Mouse (Mus musculus) MEL (cell line): ENCODE measurements at regions not wholly inside any gene's neighbourhood (a gene's known extent, or its start where the extent isn't known, plus 50 kb on each side); places are given as distances from the start of the nearest gene placed in this dataset.

Experiments used
- DNase-seq: peaks from one replicate; pipeline ENCODE4 v3.0.0; 2011; ENCODE audit warnings: low read depth, low spot score
- H3K27ac ChIP-seq: 2 replicates; pipeline ENCODE4 v1.5.1; 2012; ENCODE audit warnings: low read depth, mild to moderate bottlenecking, control low read depth, low read length, moderate library complexity; ENCODE audit not compliant: control insufficient read depth
- H3K27me3 ChIP-seq, 2 experiments: fragments of 150-350 bp in 1 of 2; sonication (generic) in 1 of 2; 2 replicates each; pipeline ENCODE4 v1.6.1; 2012; ENCODE audit warnings: low read length in 2 of 2, mild to moderate bottlenecking in 2 of 2, improper control_type of control experiment in 1 of 2, moderate library complexity in 1 of 2; ENCODE audit not compliant: insufficient read depth in 2 of 2, control insufficient read depth in 1 of 2
- H3K36me3 ChIP-seq, 2 experiments: 2 replicates each; pipeline ENCODE4 v1.6.1; 2012 to 2014; ENCODE audit warnings: low read length in 2 of 2, improper control_type of control experiment in 1 of 2, inconsistent platforms in 1 of 2, mild to moderate bottlenecking in 1 of 2; ENCODE audit not compliant: insufficient read depth in 2 of 2, control insufficient read depth in 1 of 2
- H3K4me1 ChIP-seq, 2 experiments: fragments of 150-350 bp in 1 of 2; sonication (generic) in 1 of 2; 2 replicates each; pipeline ENCODE4 v1.6.1; 2012; ENCODE audit warnings: low read length in 2 of 2, improper control_type of control experiment in 1 of 2, mild to moderate bottlenecking in 1 of 2; ENCODE audit not compliant: insufficient read depth in 2 of 2, control insufficient read depth in 1 of 2
- H3K4me3 ChIP-seq, 2 experiments: fragments of 150-350 bp in 1 of 2; sonication (generic) in 1 of 2; 2 replicates each; pipeline ENCODE4 v1.5.1; 2012; ENCODE audit warnings: low read depth in 2 of 2, low read length in 2 of 2, mild to moderate bottlenecking in 2 of 2, moderate library complexity in 2 of 2, control low read depth in 1 of 2, improper control_type of control experiment in 1 of 2; ENCODE audit not compliant: control insufficient read depth in 1 of 2, insufficient read depth in 1 of 2
- H3K79me2 ChIP-seq: 2 replicates; pipeline ENCODE4 v1.6.1; 2012; ENCODE audit warnings: mild to moderate bottlenecking, low read length, moderate library complexity; ENCODE audit not compliant: control insufficient read depth, poor library complexity, insufficient read depth
- H3K9ac ChIP-seq: 2 replicates; pipeline ENCODE4 v1.6.1; 2012; ENCODE audit warnings: low read depth, mild to moderate bottlenecking, control low read depth, low read length, moderate library complexity; ENCODE audit not compliant: control insufficient read depth, poor library complexity, severe bottlenecking
- H3K9me3 ChIP-seq: fragments of 150-350 bp; sonication (generic); replicated peaks from 2 replicates; pipeline ENCODE4 v1.6.1; 2012; ENCODE audit warnings: mild to moderate bottlenecking, low read length, improper control_type of control experiment, moderate library complexity; ENCODE audit not compliant: insufficient read depth
- BHLHE40 ChIP-seq: IDR thresholded peaks from 2 replicates; pipeline ENCODE4 v1.6.1; 2012; ENCODE audit warnings: low read depth, mild to moderate bottlenecking, inconsistent platforms, low read length, improper control_type of control experiment, borderline replicate concordance
- CHD1 ChIP-seq: IDR thresholded peaks from 2 replicates; pipeline ENCODE4 v1.6.1; 2012; ENCODE audit warnings: low read depth, mild to moderate bottlenecking, inconsistent platforms, low read length, improper control_type of control experiment
- CTCF ChIP-seq, 3 experiments: IDR thresholded peaks in 2 of 3; conservative IDR thresholded peaks in 1 of 3; 2 replicates each; pipeline ENCODE4 v1.5.1; 2011 to 2012; ENCODE audit warnings: low read length in 3 of 3, low read depth in 2 of 3, mild to moderate bottlenecking in 2 of 3, improper control_type of control experiment in 1 of 3, inconsistent platforms in 1 of 3, mixed read lengths in 1 of 3, moderate library complexity in 1 of 3; ENCODE audit not compliant: control insufficient read depth in 1 of 3, insufficient read depth in 1 of 3, poor library complexity in 1 of 3, severe bottlenecking in 1 of 3
- ELF1 ChIP-seq: IDR thresholded peaks from 2 replicates; pipeline ENCODE4 v1.6.1; 2014; ENCODE audit warnings: low read depth, mild to moderate bottlenecking, inconsistent platforms, low read length, improper control_type of control experiment, moderate library complexity
- ETS1 ChIP-seq: IDR thresholded peaks from 2 replicates; pipeline ENCODE4 v1.6.1; 2012; ENCODE audit warnings: low read depth, mild to moderate bottlenecking, inconsistent platforms, low read length, improper control_type of control experiment, moderate library complexity
- GATA1 ChIP-seq: IDR thresholded peaks from 2 replicates; pipeline ENCODE4 v1.6.1; 2011; ENCODE audit warnings: low read depth, low read length, improper control_type of control experiment
- HCFC1 ChIP-seq: IDR thresholded peaks from 2 replicates; pipeline ENCODE4 v1.6.1; 2012; ENCODE audit warnings: low read depth, mild to moderate bottlenecking, inconsistent platforms, low read length, improper control_type of control experiment, moderate library complexity
- JUND ChIP-seq: IDR thresholded peaks from 2 replicates; pipeline ENCODE4 v1.6.1; 2011; ENCODE audit warnings: low read depth, mild to moderate bottlenecking, improper control_type of control experiment, low read length
- KAT2A ChIP-seq: conservative IDR thresholded peaks from 2 replicates; pipeline ENCODE4 v1.6.1; 2012; ENCODE audit warnings: low read depth, low read length, improper control_type of control experiment, inconsistent platforms
- MAFK ChIP-seq: IDR thresholded peaks from 2 replicates; pipeline ENCODE4 v1.6.1; 2011; ENCODE audit warnings: low read depth, mild to moderate bottlenecking, low read length, improper control_type of control experiment, borderline replicate concordance
- MAZ ChIP-seq: IDR thresholded peaks from 2 replicates; pipeline ENCODE4 v1.6.1; 2012; ENCODE audit warnings: low read depth, mild to moderate bottlenecking, inconsistent platforms, low read length, improper control_type of control experiment
- MEF2A ChIP-seq: IDR thresholded peaks from 2 replicates; pipeline ENCODE4 v1.6.1; 2014; ENCODE audit warnings: low read depth, mild to moderate bottlenecking, inconsistent platforms, low read length, improper control_type of control experiment; ENCODE audit not compliant: poor library complexity, insufficient replicate concordance, severe bottlenecking; ENCODE audit errors: extremely low read depth
- MYC ChIP-seq: IDR thresholded peaks from 2 replicates; pipeline ENCODE4 v1.6.1; 2011; ENCODE audit warnings: low read depth, mild to moderate bottlenecking, low read length, improper control_type of control experiment, moderate library complexity
- NELFE ChIP-seq: IDR thresholded peaks from 2 replicates; pipeline ENCODE4 v1.6.1; 2011; ENCODE audit warnings: low read depth, low read length, improper control_type of control experiment
- NRF1 ChIP-seq: IDR thresholded peaks from 2 replicates; pipeline ENCODE4 v1.6.1; 2014; ENCODE audit warnings: low read depth, mild to moderate bottlenecking, inconsistent platforms, low read length, improper control_type of control experiment, moderate library complexity; ENCODE audit not compliant: poor library complexity, insufficient read depth, severe bottlenecking
- POLR2A ChIP-seq, 2 experiments: IDR thresholded peaks; 2 replicates each; pipeline ENCODE4 v1.6.1; 2011 to 2012; ENCODE audit warnings: low read length in 2 of 2, mild to moderate bottlenecking in 2 of 2, control low read depth in 1 of 2, improper control_type of control experiment in 1 of 2, low read depth in 1 of 2, moderate library complexity in 1 of 2; ENCODE audit not compliant: control insufficient read depth in 1 of 2, insufficient read depth in 1 of 2, poor library complexity in 1 of 2
- POLR2AphosphoS2 ChIP-seq: IDR thresholded peaks from 2 replicates; pipeline ENCODE4 v1.6.1; 2011; ENCODE audit warnings: low read length, improper control_type of control experiment
- POLR2AphosphoS5 ChIP-seq: IDR thresholded peaks from 2 replicates; pipeline ENCODE4 v1.6.1; 2012; ENCODE audit warnings: low read depth, borderline replicate concordance, mild to moderate bottlenecking, inconsistent platforms, low read length, moderate library complexity, mixed read lengths
- RCOR1 ChIP-seq: IDR thresholded peaks from 2 replicates; pipeline ENCODE4 v1.6.1; 2012; ENCODE audit warnings: low read depth, mild to moderate bottlenecking, inconsistent platforms, low read length, improper control_type of control experiment
- TAL1 ChIP-seq: IDR thresholded peaks from 2 replicates; pipeline ENCODE4 v1.6.1; 2012; ENCODE audit warnings: mild to moderate bottlenecking, inconsistent platforms, low read length, moderate library complexity, mixed read lengths
- TBP ChIP-seq: IDR thresholded peaks from 2 replicates; pipeline ENCODE4 v1.8.0; 2011; ENCODE audit warnings: low read depth, low read length, improper control_type of control experiment
- USF1 ChIP-seq: IDR thresholded peaks from 2 replicates; pipeline ENCODE4 v1.6.1; 2014; ENCODE audit warnings: low read depth, mild to moderate bottlenecking, inconsistent platforms, low read length, improper control_type of control experiment, moderate library complexity
- USF2 ChIP-seq, 2 experiments: IDR thresholded peaks; 2 replicates each; pipeline ENCODE4 v1.6.1; 2011 to 2012; ENCODE audit warnings: improper control_type of control experiment in 2 of 2, low read length in 2 of 2, borderline replicate concordance in 1 of 2, inconsistent platforms in 1 of 2, low read depth in 1 of 2, mild to moderate bottlenecking in 1 of 2; ENCODE audit not compliant: insufficient read depth in 1 of 2
- ZC3H11A ChIP-seq: IDR thresholded peaks from 2 replicates; pipeline ENCODE4 v1.6.1; 2012; ENCODE audit warnings: low read depth, mild to moderate bottlenecking, inconsistent platforms, low read length, improper control_type of control experiment
- ZMIZ1 ChIP-seq: IDR thresholded peaks from 2 replicates; pipeline ENCODE4 v1.6.1; 2012; ENCODE audit warnings: low read depth, mild to moderate bottlenecking, inconsistent platforms, low read length, improper control_type of control experiment, moderate library complexity

DNA sequence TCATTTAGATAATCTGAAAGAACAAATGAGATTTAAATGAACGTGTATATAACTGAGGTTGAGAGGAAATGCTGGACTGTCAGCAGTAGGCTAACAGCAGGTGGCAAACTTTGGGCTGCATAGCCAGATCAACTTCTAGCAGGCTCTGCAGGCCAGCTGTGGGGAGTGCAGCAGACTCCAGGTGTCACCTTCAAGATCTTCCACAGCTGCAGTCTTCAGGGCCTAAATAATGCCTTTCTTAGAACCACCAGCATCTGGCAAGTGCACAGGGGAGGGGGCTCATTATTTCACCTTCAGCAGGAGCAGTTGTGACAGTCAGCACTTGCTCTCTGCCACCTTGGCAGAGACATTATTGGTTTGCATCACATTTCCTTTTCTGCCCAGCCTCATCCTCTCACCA is 487.7 kb upstream of the Rag2 start:
- no peaks in the 10 kb centered on the region for H3K4me1 ChIP-seq
- H3K27ac ChIP-seq = no peak overlapping the region
- H3K27me3 ChIP-seq = no peaks in the 10 kb centered on the region
- no peaks in the 10 kb centered on the region for H3K9me3 ChIP-seq
- no peak overlapping the region for H3K4me3 ChIP-seq
- H3K9ac ChIP-seq = no peak overlapping the region
- no peaks in the 10 kb centered on the region for H3K79me2 ChIP-seq
- TF ChIP-seq MYC = no peak
- no peak for TF ChIP-seq GATA1
- TF ChIP-seq RCOR1 = no peak
- TF ChIP-seq HCFC1 = no peak
- no peak for TF ChIP-seq MEF2A
- TF ChIP-seq NRF1 = no peak
- TF ChIP-seq POLR2AphosphoS2 = no peak
- TF ChIP-seq MAZ = no peak
- no peak for TF ChIP-seq CHD1
- no peak for TF ChIP-seq NELFE
- no peak for TF ChIP-seq CTCF (IDR thresholded peaks at IDR 0.05 in 2 of 3, conservative IDR thresholded peaks at IDR 0.05 in 1 of 3; ENCODE audit: control insufficient read depth in 1 of 3, insufficient read depth in 1 of 3, low read depth in 2 of 3, low read length in 3 of 3, poor library complexity in 1 of 3, severe bottlenecking in 1 of 3)
- no peak for TF ChIP-seq ZC3H11A
- no peak for TF ChIP-seq ZMIZ1
- H3K36me3 ChIP-seq = no peaks in the 10 kb centered on the region
- no peak for DNase-seq

GRCm38 (mm10) chr2:101139931-101140330 is 484.6 kb upstream of the Rag2 start:
- H3K4me1 ChIP-seq = no peaks in the 10 kb centered on the region
- no peaks in the 10 kb centered on the region for H3K36me3 ChIP-seq
- no peak for DNase-seq
- TF ChIP-seq ETS1 = no peak
- H3K27me3 ChIP-seq = no peaks in the 10 kb centered on the region
- H3K79me2 ChIP-seq = no peaks in the 10 kb centered on the region
- H3K9ac ChIP-seq = no peak overlapping the region
- H3K4me3 ChIP-seq = no peak overlapping the region
- no peak overlapping the region for H3K27ac ChIP-seq
- no peaks in the 10 kb centered on the region for H3K9me3 ChIP-seq

DNA sequence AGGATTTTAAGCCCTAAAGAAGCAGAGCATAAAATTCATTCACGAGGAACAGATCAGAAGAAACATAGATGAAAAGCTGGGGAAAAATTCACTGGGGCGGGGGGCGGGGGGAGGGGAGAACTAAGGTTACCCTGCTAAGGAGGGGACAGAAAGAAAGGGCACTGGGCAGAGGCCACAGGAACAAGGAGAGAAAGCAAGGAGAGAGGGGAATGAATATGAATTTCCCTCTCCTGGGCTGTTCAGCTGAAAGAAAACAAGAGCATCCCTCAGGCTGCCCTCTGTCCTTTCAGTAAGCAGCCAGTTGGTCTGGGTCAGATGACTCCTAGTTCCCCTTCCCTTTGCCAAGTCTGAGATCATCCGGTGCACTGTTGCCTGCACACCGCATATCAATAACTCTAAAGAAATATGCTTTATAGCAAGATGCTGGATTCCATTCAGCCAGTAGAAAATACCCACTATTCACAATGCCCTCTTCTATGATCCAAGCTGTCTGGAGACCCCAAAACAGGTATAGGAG is 467.7 kb upstream of the Rag2 start:
- Histone ChIP-seq H3K79me2 (no peaks in the 10 kb centered on the region), H3K9me3 (no peaks in the 10 kb centered on the region), H3K36me3 (no peaks in the 10 kb centered on the region), H3K4me1 (no peaks in the 10 kb centered on the region), H3K4me3 (no peak overlapping the region), H3K27me3 (no peaks in the 10 kb centered on the region; a peak in 1 of 4 replicates), H3K9ac (no peak overlapping the region), H3K27ac (no peak overlapping the region)
- no peak for DNase-seq
- TF ChIP-seq TAL1 = no peak
- TF ChIP-seq MAFK = no peak
- TF ChIP-seq TBP = no peak
- TF ChIP-seq POLR2AphosphoS2 = no peak
- no peak for TF ChIP-seq POLR2AphosphoS5
- TF ChIP-seq POLR2A (IDR thresholded peaks at IDR 0.05; ENCODE audit: control insufficient read depth in 1 of 2, insufficient read depth in 1 of 2, low read depth in 1 of 2, low read length in 2 of 2, poor library complexity in 1 of 2) = no peak
- no peak for TF ChIP-seq MAZ
- no peak for TF ChIP-seq USF2 (IDR thresholded peaks at IDR 0.05; ENCODE audit: borderline replicate concordance in 1 of 2, insufficient read depth in 1 of 2, low read depth in 1 of 2, low read length in 2 of 2)
- TF ChIP-seq ZMIZ1 = no peak
- no peak for TF ChIP-seq NELFE
- no peak for TF ChIP-seq ELF1
- no peak for TF ChIP-seq KAT2A
- TF ChIP-seq CHD1 = no peak
- TF ChIP-seq USF1 = no peak
- TF ChIP-seq BHLHE40 = no peak
- TF ChIP-seq JUND = no peak
- no peak for TF ChIP-seq HCFC1
